Mouse (Mus musculus) ES-E14 (cell line): ENCODE measurements around the gene Sst. TPM values are rescaled to one million over a fixed set of nuclear protein-coding genes. Genes with fewer than 3 reads are reported as not detected.
A peak's percentile ranks its signal among the peaks of the same experiment; 100 is the strongest.

Experiments
- DNase-seq: peaks from one replicate; pipeline ENCODE4 v3.0.0-alpha.2; 2013; ENCODE audit warnings: low read depth, low spot score
- H3K27ac ChIP-seq: 2 replicates; pipeline ENCODE4 v1.5.1; 2012; ENCODE audit warnings: low read depth, mild to moderate bottlenecking, low read length, moderate library complexity, mixed read lengths; ENCODE audit not compliant: poor library complexity, insufficient read depth, severe bottlenecking
- H3K36me3 ChIP-seq: 2 replicates; pipeline ENCODE4 v1.6.1; 2012; ENCODE audit warnings: mild to moderate bottlenecking, low read length, moderate library complexity, mixed read lengths; ENCODE audit not compliant: control insufficient read depth, poor library complexity, insufficient read depth, severe bottlenecking
- H3K4me1 ChIP-seq, 2 experiments: fragments of 150-350 bp in 1 of 2; sonication (generic) in 1 of 2; 2 replicates each; pipeline ENCODE4 v1.6.1; 2012; ENCODE audit warnings: low read length in 2 of 2, mild to moderate bottlenecking in 1 of 2, mixed read lengths in 1 of 2; ENCODE audit not compliant: control insufficient read depth in 2 of 2, insufficient read depth in 2 of 2, poor library complexity in 1 of 2
- H3K4me3 ChIP-seq, 2 experiments: fragments of 150-350 bp in 1 of 2; sonication (generic) in 1 of 2; 2 replicates each; pipeline ENCODE4 v1.5.1; 2012; ENCODE audit warnings: low read length in 2 of 2, low read depth in 1 of 2, mild to moderate bottlenecking in 1 of 2, mixed read lengths in 1 of 2; ENCODE audit not compliant: insufficient read depth in 1 of 2, poor library complexity in 1 of 2, severe bottlenecking in 1 of 2
- H3K9ac ChIP-seq: 2 replicates; pipeline ENCODE4 v1.6.1; 2012; ENCODE audit warnings: low read depth, mild to moderate bottlenecking, low read length, mixed read lengths; ENCODE audit not compliant: poor library complexity, insufficient read depth, severe bottlenecking
- H3K9me3 ChIP-seq: fragments of 150-350 bp; sonication (generic); 2 replicates; pipeline ENCODE4 v1.6.1; 2012; ENCODE audit warnings: low read depth, mild to moderate bottlenecking, low read length; ENCODE audit not compliant: control insufficient read depth, insufficient read depth
- CHD2 ChIP-seq: IDR thresholded peaks from 2 replicates; pipeline ENCODE4 v1.6.1; 2014; ENCODE audit warnings: mild to moderate bottlenecking, low read depth, low read length, inconsistent platforms
- HCFC1 ChIP-seq: IDR thresholded peaks from 2 replicates; pipeline ENCODE4 v1.6.1; 2012; ENCODE audit warnings: low read length, inconsistent platforms, borderline replicate concordance; ENCODE audit not compliant: insufficient read depth
- MAFK ChIP-seq: IDR thresholded peaks from 2 replicates; pipeline ENCODE4 v1.6.1; 2014; ENCODE audit warnings: mild to moderate bottlenecking, low read depth, low read length, inconsistent platforms; ENCODE audit not compliant: insufficient read depth
- ZC3H11A ChIP-seq: IDR thresholded peaks from 2 replicates; pipeline ENCODE4 v1.6.1; 2012; ENCODE audit warnings: low read depth, mild to moderate bottlenecking, inconsistent platforms, low read length, borderline replicate concordance
- ZNF384 ChIP-seq: IDR thresholded peaks from 2 replicates; pipeline ENCODE4 v1.6.1; 2012; ENCODE audit warnings: low read depth, low read length, inconsistent platforms
- in situ Hi-C, 2 experiments: fragments of 600-800 bp; cut with MboI; formaldehyde crosslinking; loops; one replicate each; pipeline ENCODE4 v1.15.1; 2025; ENCODE audit warnings: low sequenced_read_pairs in 2 of 2, inconsistent platforms in 1 of 2; ENCODE audit not compliant: unreplicated experiment in 2 of 2
- total RNA-seq: library from RNA; depleted of rRNA; stranded (reverse); fragments of 300-350 nt; gene quantifications from 2 replicates; pipeline ENCODE4 v1.2.3, GENCODE M21; 2012

The Sst gene
- total RNA-seq, 1 experiment, result not detected

GRCm38 (mm10) chr16:23901411-23901810 is 10.7 kb upstream of the Sst start:
- Histone ChIP-seq H3K9me3 (0 out of 2 replicates have a peak, but pooled peaks cover 4% of the 10 kb centered on the region), H3K9ac (no peak overlapping the region)
- in situ Hi-C loops, result no loop called here

GRCm38 (mm10) chr16:23900061-23900460 is 9.3 kb upstream of the Sst start:
- no peak overlapping the region for H3K27ac ChIP-seq
- no peak overlapping the region for H3K9ac ChIP-seq
- no peak for DNase-seq
- H3K36me3 ChIP-seq, result no peaks in the 10 kb centered on the region
- in situ Hi-C loops, result no loop called here
- peaks cover 2 to 8% of the 10 kb centered on the region in 2 experiments; a peak in 1 of 4 replicates for H3K4me1 ChIP-seq
- TF ChIP-seq CHD2, result no peak
- no peak overlapping the region for H3K4me3 ChIP-seq
- no peaks in the 10 kb centered on the region for H3K9me3 ChIP-seq

More at GRCm38 (mm10) chr16:23901411-23901810, 10.7 kb upstream of the Sst start:
- Histone ChIP-seq H3K27ac (no peak overlapping the region), H3K4me3 (no peak overlapping the region), H3K36me3 (peaks cover 3% of the 10 kb centered on the region; the same call in 1 of the 2 replicates), H3K4me1 (peaks cover 2 to 8% of the 10 kb centered on the region in 2 experiments; a peak in 1 of 4 replicates)
- TF ChIP-seq ZC3H11A (no peak), ZNF384 (no peak), HCFC1 (no peak), MAFK (no peak), CHD2 (no peak)
- DNase-seq, result no peak

- Histone ChIP-seq H3K36me3 (no peaks in the 10 kb centered on the region), H3K9ac (no peak overlapping the region), H3K9me3 (no peaks in the 10 kb centered on the region), H3K4me1 (peaks cover 2 to 8% of the 10 kb centered on the region in 2 experiments; a peak in 1 of 4 replicates), H3K27ac (no peak overlapping the region), H3K4me3 (no peak overlapping the region)
- in situ Hi-C loops, result loop anchor here in 1 of 2 experiments (10.0 kb wide), 2 partner anchors 354 to 444 kb away; no protein-coding TSS in a partner anchor
- peak; percentile 87 for DNase-seq
- no peak for TF ChIP-seq CHD2
- TF ChIP-seq ZC3H11A, result peak; percentile 51; the same call in 1 of the 2 replicates
Measured at GRCm38 (mm10) chr16:23898840-23899239, 8.1 kb upstream of the Sst start.

GRCm38 (mm10) chr16:23897984-23898586 is 7.3 kb upstream of the Sst start:
- no peak for TF ChIP-seq MAFK
- peak; percentile 35; the same call in 1 of the 2 replicates for TF ChIP-seq ZC3H11A
- no peak for TF ChIP-seq CHD2
- no peak for TF ChIP-seq HCFC1
- DNase-seq, result no peak

GRCm38 (mm10) chr16:23897486-23897885 is 6.7 kb upstream of the Sst start:
- Histone ChIP-seq H3K9me3 (no peaks in the 10 kb centered on the region), H3K4me1 (peaks cover 2 to 8% of the 10 kb centered on the region in 2 experiments; a peak in 1 of 4 replicates), H3K4me3 (no peak overlapping the region), H3K36me3 (no peaks in the 10 kb centered on the region), H3K9ac (no peak overlapping the region), H3K27ac (no peak overlapping the region)
- DNase-seq, result no peak
- in situ Hi-C loops, result loop anchor here in 1 of 2 experiments (10.0 kb wide), 2 partner anchors 353 to 443 kb away; no protein-coding TSS in a partner anchor
- TF ChIP-seq HCFC1 (no peak), ZNF384 (no peak), MAFK (no peak), CHD2 (no peak), ZC3H11A (no peak)

More at GRCm38 (mm10) chr16:23897984-23898586, 7.3 kb upstream of the Sst start:
- Histone ChIP-seq H3K9me3 (no peaks in the 10 kb centered on the region), H3K4me3 (no peak overlapping the region), H3K9ac (peak overlapping the region; percentile 7; the same call in 1 of the 2 replicates), H3K4me1 (peaks cover 2 to 8% of the 10 kb centered on the region in 2 experiments; a peak in 1 of 4 replicates), H3K27ac (no peak overlapping the region), H3K36me3 (no peaks in the 10 kb centered on the region)
- in situ Hi-C loops, result loop anchor here in 1 of 2 experiments (10.0 kb wide), 2 partner anchors 353 to 443 kb away; no protein-coding TSS in a partner anchor
